Mouse (Mus musculus): ENCODE results near the gene Krt16.

The Krt16 gene

GRCm38 (mm10) chr11:100248852-100249465 lies at the start of gene Krt16:
Gene Krt16, minus strand, starts transcription at chr11:100248902.
- in situ Hi-C loops (cut with MboI, MseI): loop anchor here in 1 of 2 experiments (10.0 kb wide), 1 partner anchor 676 kb away; no protein-coding TSS in a partner anchor

GRCm38 (mm10) chr11:100297801-100298200 lies 49.1 kb upstream of the Krt16 start:
- in situ Hi-C loops (cut with MboI, MseI): loop anchor here in 1 of 2 experiments (5.0 kb wide), 1 partner anchor 90 kb away; the partner anchor contains the start of gene Krt14

GRCm38 (mm10) chr11:100295308-100295707 lies 46.6 kb upstream of the Krt16 start:
- in situ Hi-C loops (cut with MboI, MseI): loop anchor here in 1 of 2 experiments (5.0 kb wide), 1 partner anchor 88 kb away; the partner anchor contains the start of gene Krt14

GRCm38 (mm10) chr11:100292884-100293283 lies 44.2 kb upstream of the Krt16 start:
- in situ Hi-C loops (cut with MboI, MseI): loop anchor here in 1 of 2 experiments (5.0 kb wide), 2 partner anchors 831 to 911 kb away; no protein-coding TSS in a partner anchor

- in situ Hi-C loops (cut with MboI, MseI): loop anchor here in 1 of 2 experiments (5.0 kb wide), 2 partner anchors 828 to 908 kb away; no protein-coding TSS in a partner anchor
Observed at GRCm38 (mm10) chr11:100290235-100290634, 41.5 kb upstream of the Krt16 start.

GRCm38 (mm10) chr11:100288942-100289341 lies 40.2 kb upstream of the Krt16 start:
- in situ Hi-C loops (cut with MboI, MseI): no loop called here

- in situ Hi-C loops (cut with MboI, MseI): no loop called here
Observed at GRCm38 (mm10) chr11:100287024-100287423, 38.3 kb upstream of the Krt16 start.

GRCm38 (mm10) chr11:100284988-100285387 lies 36.3 kb upstream of the Krt16 start:
- in situ Hi-C loops (cut with MboI, MseI): loop anchor here (5.0 kb wide), 3 partner anchors 83 to 818 kb away; no protein-coding TSS in a partner anchor

GRCm38 (mm10) chr11:100282549-100282948 lies 33.8 kb upstream of the Krt16 start:
- in situ Hi-C loops (cut with MboI, MseI): loop anchor here (5.0 kb wide), 3 partner anchors 80 to 815 kb away; no protein-coding TSS in a partner anchor

- in situ Hi-C loops (cut with MboI, MseI): loop anchor here (5.0 kb wide), 3 partner anchors 80 to 815 kb away; no protein-coding TSS in a partner anchor
Observed at GRCm38 (mm10) chr11:100281596-100282544, 33.2 kb upstream of the Krt16 start.

- in situ Hi-C loops (cut with MboI, MseI): no loop called here
Observed at GRCm38 (mm10) chr11:100278759-100279158, 30.1 kb upstream of the Krt16 start.

- in situ Hi-C loops (cut with MboI, MseI): no loop called here
Observed at GRCm38 (mm10) chr11:100277726-100278480, 29.2 kb upstream of the Krt16 start.

GRCm38 (mm10) chr11:100275466-100275865 lies 26.8 kb upstream of the Krt16 start:
- in situ Hi-C loops (cut with MboI, MseI): no loop called here

- in situ Hi-C loops (cut with MboI, MseI): no loop called here
Observed at GRCm38 (mm10) chr11:100274719-100275118, 26.0 kb upstream of the Krt16 start.

GRCm38 (mm10) chr11:100271878-100272277 lies 23.2 kb upstream of the Krt16 start:
- in situ Hi-C loops (cut with MboI, MseI): no loop called here

GRCm38 (mm10) chr11:100269821-100270332 lies 21.2 kb upstream of the Krt16 start, which contains the start of gene Krt42:
Gene Krt42, minus strand, starts transcription at chr11:100269871.
- in situ Hi-C loops (cut with MboI, MseI): no loop called here

GRCm38 (mm10) chr11:100262058-100262980 lies 13.6 kb upstream of the Krt16 start:
- in situ Hi-C loops (cut with MboI, MseI): no loop called here

- in situ Hi-C loops (cut with MboI, MseI): no loop called here
Observed at GRCm38 (mm10) chr11:100261235-100261605, 12.5 kb upstream of the Krt16 start.

- in situ Hi-C loops (cut with MboI, MseI): no loop called here
Observed at GRCm38 (mm10) chr11:100260514-100261234, 12.0 kb upstream of the Krt16 start, which contains the start of gene Krt17. Gene Krt17, minus strand, starts transcription at chr11:100261029.

Measured in T-helper 17 cell (primary cell).